31 mouse cellular contexts compared by ENCODE assay signal in the genomic region with DNA sequence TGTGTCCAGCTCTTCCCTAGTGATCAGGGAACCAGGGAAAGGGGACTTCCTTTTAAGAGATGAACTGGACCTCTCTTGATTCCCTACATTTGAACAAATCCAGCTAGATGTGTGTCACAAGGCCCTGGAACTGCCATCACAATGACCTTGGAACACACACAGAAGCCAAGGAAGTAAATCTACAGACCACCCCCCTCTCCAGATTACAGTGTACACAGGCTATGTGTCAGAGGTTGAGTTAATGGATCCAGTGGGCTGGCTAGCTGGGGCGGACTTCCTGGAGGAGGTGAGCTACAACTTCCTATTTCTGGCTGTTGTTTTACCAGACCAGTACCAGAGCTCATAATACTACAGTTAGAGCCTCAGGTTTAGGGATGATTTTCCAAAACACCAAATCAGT. TPM values are rescaled to one million over a fixed set of nuclear protein-coding genes. Genes with fewer than 3 reads are reported as not detected.
"Had no signal": no experiment of that assay in that cellular context is flagged by ENCODE, and none has a peak within 500 bp of the region (broad histone marks: within the 10 kb centered on the region; RNA-seq: fewer than 3 reads in every experiment).

A gene (minus strand): TSS at position 101 of the 400 bp plus-strand sequence.

- H3K27me3 ChIP-seq: hindbrain, embryonic 13.5 days; hindbrain, embryonic 15.5 days; intestine, embryonic 15.5 days; kidney, embryonic 15.5 days had no signal

- H3K4me3 ChIP-seq: heart, embryonic 10.5 days; heart, embryonic 12.5 days; heart, embryonic 13.5 days; heart, embryonic 15.5 days; hindbrain, embryonic 10.5 days; hindbrain, embryonic 12.5 days; hindbrain, embryonic 13.5 days; hindbrain, embryonic 15.5 days; intestine, embryonic 15.5 days; kidney, embryonic 15.5 days; layer of hippocampus, adult 2 months had no signal

- H3K27ac ChIP-seq: heart, embryonic 10.5 days; heart, embryonic 13.5 days; heart, embryonic 15.5 days; hindbrain, embryonic 10.5 days; hindbrain, embryonic 12.5 days; hindbrain, embryonic 13.5 days; hindbrain, embryonic 14.5 days; hindbrain, embryonic 15.5 days; hindbrain, postnatal 0 days; intestine, embryonic 15.5 days; kidney, embryonic 15.5 days; kidney, postnatal 0 days; layer of hippocampus, adult 2 months had no signal

- H3K4me1 ChIP-seq: heart, embryonic 10.5 days; heart, embryonic 12.5 days; heart, embryonic 13.5 days; heart, embryonic 15.5 days; intestine, embryonic 15.5 days had no signal

- H3K36me3 ChIP-seq: heart, embryonic 10.5 days; heart, embryonic 12.5 days; heart, embryonic 13.5 days; heart, embryonic 15.5 days; hindbrain, embryonic 10.5 days; hindbrain, embryonic 12.5 days; hindbrain, embryonic 13.5 days; hindbrain, embryonic 15.5 days; intestine, embryonic 15.5 days; kidney, embryonic 15.5 days had no signal

- DNase-seq: kidney, adult 11 months; layer of hippocampus, adult 9-11 months; layer of hippocampus, postnatal 36 days had no signal

RNA-seq across cellular contexts. Expression of the gene that starts here (rescaled TPM):
- polyA plus RNA-seq: heart, embryonic 10.5 days; heart, embryonic 11.5 days; heart, embryonic 12.5 days; heart, embryonic 13.5 days; heart, embryonic 14.5 days; heart, embryonic 15.5 days; heart, embryonic 16.5 days; heart, postnatal 0 days; hindbrain, embryonic 10.5 days; hindbrain, embryonic 11.5 days; hindbrain, embryonic 12.5 days; hindbrain, embryonic 13.5 days; hindbrain, embryonic 14.5 days; hindbrain, embryonic 15.5 days; hindbrain, embryonic 16.5 days; hindbrain, postnatal 0 days; inflammation-experienced regulatory T-cells, adult 6 months; intestine, embryonic 14.5 days; intestine, embryonic 15.5 days; intestine, embryonic 16.5 days; intestine, postnatal 0 days; kidney, adult 2 months; kidney, embryonic 14.5 days; kidney, embryonic 15.5 days; kidney, embryonic 16.5 days; kidney, postnatal 0 days; large intestine, adult 2 months had no signal
